In the genomic region with DNA sequence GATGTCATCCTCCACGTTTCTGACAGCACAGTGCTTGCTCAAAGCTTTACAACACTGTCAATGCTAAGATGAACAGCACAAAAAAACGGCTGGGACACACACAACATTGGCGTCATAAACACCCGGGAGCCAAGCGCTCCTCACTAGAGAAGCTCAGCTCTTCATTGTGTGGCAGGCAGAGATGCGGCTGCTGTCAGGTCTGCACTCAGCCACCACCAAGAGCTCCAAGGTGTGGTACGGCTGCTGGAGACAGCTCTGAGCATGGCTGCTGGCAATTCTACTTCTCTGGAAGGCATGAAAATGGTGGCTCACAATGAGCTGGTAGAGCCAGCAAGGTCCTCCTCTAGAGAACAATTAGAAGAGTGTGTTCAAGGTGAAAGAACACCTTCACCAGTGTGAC, we compare ENCODE assay signal across 23 mouse cellular contexts. TPM values are rescaled to one million over a fixed set of nuclear protein-coding genes. Genes with fewer than 3 reads are reported as not detected.
A peak's percentile ranks its signal among the peaks of the same experiment; 100 is the strongest.
DNase-seq lines count a peak whose midpoint lies in the region; ATAC-seq and TF ChIP-seq lines count a peak whose summit lies in the region.
"Had no signal": no experiment of that assay in that cellular context is flagged by ENCODE, and none has a peak within 500 bp of the region (broad histone marks: within the 10 kb centered on the region; RNA-seq: fewer than 3 reads in every experiment).

No protein-coding gene starts in this region.

- no peaks in the 10 kb centered on the region for H3K9me3 ChIP-seq in hindbrain, postnatal 0 days (ENCODE audit: low read length)
- no peaks in the 10 kb centered on the region for H3K9me3 ChIP-seq in hindbrain, embryonic 16.5 days (ENCODE audit: control insufficient read depth, low read length)
- H3K9me3 ChIP-seq in embryonic facial prominence, embryonic 10.5 days = no peaks in the 10 kb centered on the region
- no peaks in the 10 kb centered on the region for H3K9me3 ChIP-seq in forebrain, embryonic 16.5 days (ENCODE audit: control insufficient read depth, low read length)
- H3K9me3 ChIP-seq in neural tube, embryonic 15.5 days (replicated peaks) = no peaks in the 10 kb centered on the region
- H3K9me3 ChIP-seq: embryonic facial prominence, embryonic 15.5 days; liver, embryonic 15.5 days had no signal

- no peak overlapping the region for H3K4me2 ChIP-seq in hindbrain, postnatal 0 days (ENCODE audit: low read depth, low read length)
- H3K4me2 ChIP-seq in hindbrain, embryonic 16.5 days (ENCODE audit: low read length) = no peak overlapping the region
- H3K4me2 ChIP-seq in forebrain, embryonic 16.5 days (ENCODE audit: low read length) = no peak overlapping the region
- H3K4me2 ChIP-seq in neural tube, embryonic 15.5 days = no peak overlapping the region
- H3K4me2 ChIP-seq: embryonic facial prominence, embryonic 15.5 days; liver, embryonic 15.5 days had no signal

- 70% methylated on average over 7 of the region's 7 CpGs for WGBS in hindbrain, postnatal 0 days
- WGBS in hindbrain, embryonic 16.5 days = 82% methylated on average over 7 of the region's 7 CpGs
- WGBS in embryonic facial prominence, embryonic 10.5 days = 88% methylated on average over 7 of the region's 7 CpGs
- WGBS in forebrain, embryonic 16.5 days = 63% methylated on average over 7 of the region's 7 CpGs
- 65% methylated on average over 7 of the region's 7 CpGs for WGBS in neural tube, embryonic 15.5 days
- 94% methylated on average over 7 of the region's 7 CpGs for WGBS in thymus, adult 2 months

- peaks cover 12% of the 10 kb centered on the region; the same call in 1 of the 2 replicates for H3K4me1 ChIP-seq in hindbrain, postnatal 0 days (ENCODE audit: insufficient read depth, low read length)
- H3K4me1 ChIP-seq in hindbrain, embryonic 16.5 days (ENCODE audit: control insufficient read depth, insufficient read depth, low read depth, low read length) = peaks cover 13% of the 10 kb centered on the region
- peaks cover 12% of the 10 kb centered on the region for H3K4me1 ChIP-seq in embryonic facial prominence, embryonic 10.5 days
- peaks cover 23% of the 10 kb centered on the region for H3K4me1 ChIP-seq in forebrain, embryonic 16.5 days (replicated peaks; ENCODE audit: control insufficient read depth, insufficient read depth, low read length)
- H3K4me1 ChIP-seq in neural tube, embryonic 15.5 days = peaks cover 22% of the 10 kb centered on the region
- H3K4me1 ChIP-seq in thymus, adult 2 months (replicated peaks; ENCODE audit: control insufficient read depth, insufficient read depth, low read length) = no peaks in the 10 kb centered on the region
- H3K4me1 ChIP-seq: liver, embryonic 15.5 days had no signal

- no peak for TF ChIP-seq POLR2A in thymus, adult 2 months (IDR thresholded peaks at IDR 0.05; ENCODE audit: control insufficient read depth, extremely low read depth, insufficient read depth, low read length, poor library complexity)

- H3K9ac ChIP-seq in hindbrain, postnatal 0 days (replicated peaks; ENCODE audit: low read length) = no peak overlapping the region
- H3K9ac ChIP-seq in hindbrain, embryonic 16.5 days (ENCODE audit: low read depth, low read length) = no peak overlapping the region
- no peak overlapping the region for H3K9ac ChIP-seq in forebrain, embryonic 16.5 days (replicated peaks; ENCODE audit: low read depth, low read length)
- H3K9ac ChIP-seq in neural tube, embryonic 15.5 days (replicated peaks) = no peak overlapping the region
- H3K9ac ChIP-seq: embryonic facial prominence, embryonic 15.5 days; liver, embryonic 15.5 days had no signal

- peak overlapping the region; percentile 48; the same call in 1 of the 2 replicates for H3K27ac ChIP-seq in hindbrain, postnatal 0 days
- no peak overlapping the region for H3K27ac ChIP-seq in hindbrain, embryonic 16.5 days (ENCODE audit: low read depth, low read length)
- peak overlapping the region; percentile 44; the same call in 1 of the 2 replicates for H3K27ac ChIP-seq in embryonic facial prominence, embryonic 10.5 days (replicated peaks)
- H3K27ac ChIP-seq in forebrain, embryonic 16.5 days (ENCODE audit: low read length) = peak overlapping the region; percentile 61
- H3K27ac ChIP-seq in neural tube, embryonic 15.5 days (replicated peaks) = peak overlapping the region; percentile 61; the same call in 1 of the 2 replicates
- H3K27ac ChIP-seq in thymus, adult 2 months (ENCODE audit: control insufficient read depth, insufficient read depth, low read length) = no peak overlapping the region
- H3K27ac ChIP-seq: embryonic facial prominence, embryonic 15.5 days; liver, embryonic 15.5 days; macrophage had no signal

- peaks cover 15% of the 10 kb centered on the region; the same call in 1 of the 2 replicates for H3K36me3 ChIP-seq in hindbrain, postnatal 0 days (ENCODE audit: insufficient read depth, low read length)
- peaks cover 16% of the 10 kb centered on the region for H3K36me3 ChIP-seq in hindbrain, embryonic 16.5 days (ENCODE audit: control insufficient read depth, insufficient read depth, low read length)
- peaks cover 80% of the 10 kb centered on the region for H3K36me3 ChIP-seq in embryonic facial prominence, embryonic 10.5 days (replicated peaks)
- peaks cover 2% of the 10 kb centered on the region; the same call in 1 of the 2 replicates for H3K36me3 ChIP-seq in forebrain, embryonic 16.5 days (ENCODE audit: control insufficient read depth, insufficient read depth)
- H3K36me3 ChIP-seq in neural tube, embryonic 15.5 days = peaks cover 4% of the 10 kb centered on the region; the same call in 1 of the 2 replicates
- peaks cover 16% of the 10 kb centered on the region for H3K36me3 ChIP-seq in thymus, adult 2 months (ENCODE audit: control insufficient read depth, insufficient read depth, low read length)

- ATAC-seq in hindbrain, postnatal 0 days = no peak
- ATAC-seq in hindbrain, embryonic 16.5 days = no peak
- ATAC-seq in forebrain, embryonic 16.5 days = peak; percentile 13; the same call in 1 of the 2 replicates
- no peak for ATAC-seq in neural tube, embryonic 15.5 days (ENCODE audit: low FRiP score)
- ATAC-seq in erythroid progenitor cell, adult 5-6 weeks (replicated peaks; ENCODE audit: low FRiP score, poor library complexity, severe bottlenecking) = no peak
- ATAC-seq: Patski had no signal

- no peak for DNase-seq in hindbrain, postnatal 0 days (ENCODE audit: low spot score)
- DNase-seq in embryonic facial prominence, embryonic 10.5 days (ENCODE audit: low spot score) = no peak
- no peak for DNase-seq in thymus, adult 2 months
- DNase-seq: adrenal gland, postnatal 36 days; cerebellum, adult 8-10 months; gastrocnemius, postnatal 10 days; heart, adult 18-20 months; kidney, adult 8-10 months; kidney, postnatal 36 days had no signal

- no peak for TF ChIP-seq CTCF in hindbrain, postnatal 0 days (IDR thresholded peaks at IDR 0.05; ENCODE audit: low read depth)
- no peak for TF ChIP-seq CTCF in thymus, adult 2 months (IDR thresholded peaks at IDR 0.05; ENCODE audit: borderline replicate concordance, control insufficient read depth, extremely low read depth, insufficient read depth, low read length, poor library complexity)

- H3K27me3 ChIP-seq in hindbrain, postnatal 0 days (ENCODE audit: insufficient read depth, low read length) = no peaks in the 10 kb centered on the region
- H3K27me3 ChIP-seq in hindbrain, embryonic 16.5 days (replicated peaks; ENCODE audit: control insufficient read depth, insufficient read depth, low read length) = 0 out of 2 replicates have a peak, but pooled peaks cover 5% of the 10 kb centered on the region
- no peaks in the 10 kb centered on the region for H3K27me3 ChIP-seq in embryonic facial prominence, embryonic 10.5 days (replicated peaks; ENCODE audit: low read depth, poor library complexity, severe bottlenecking)
- H3K27me3 ChIP-seq in forebrain, embryonic 16.5 days (replicated peaks; ENCODE audit: control insufficient read depth, insufficient read depth, low read length) = no peaks in the 10 kb centered on the region
- H3K27me3 ChIP-seq in neural tube, embryonic 15.5 days (replicated peaks) = 0 out of 2 replicates have a peak, but pooled peaks cover 3% of the 10 kb centered on the region
- no peaks in the 10 kb centered on the region for H3K27me3 ChIP-seq in thymus, adult 2 months (ENCODE audit: control insufficient read depth, insufficient read depth, low read length)
- H3K27me3 ChIP-seq: embryonic facial prominence, embryonic 15.5 days; liver, embryonic 15.5 days; Patski had no signal

- H3K4me3 ChIP-seq in hindbrain, postnatal 0 days (ENCODE audit: low read length) = no peak overlapping the region
- H3K4me3 ChIP-seq in hindbrain, embryonic 16.5 days (ENCODE audit: low read length) = no peak overlapping the region
- H3K4me3 ChIP-seq in embryonic facial prominence, embryonic 10.5 days = no peak overlapping the region
- no peak overlapping the region for H3K4me3 ChIP-seq in forebrain, embryonic 16.5 days (replicated peaks; ENCODE audit: low read length)
- no peak overlapping the region for H3K4me3 ChIP-seq in neural tube, embryonic 15.5 days (replicated peaks)
- H3K4me3 ChIP-seq in thymus, adult 2 months (ENCODE audit: control insufficient read depth, insufficient read depth, low read length) = no peak overlapping the region
- H3K4me3 ChIP-seq: embryonic facial prominence, embryonic 15.5 days; liver, embryonic 15.5 days had no signal

RNA-seq across cellular contexts. Expression of a gene that starts 26.0 kb away (rescaled TPM):
- total RNA-seq in hindbrain, postnatal 0 days (2014; rRNA removed) = 1.6 and 2.4 TPM in 2 replicates
- 1.3 and 1.4 TPM in 2 replicates for polyA plus RNA-seq in hindbrain, postnatal 0 days (2015; fragmentation: Nextera tagmentation; extraction: Ambion mirVana)
- polyA plus RNA-seq in hindbrain, embryonic 16.5 days (2015; fragmentation: Nextera tagmentation; extraction: Ambion mirVana) = 1.8 and 2.3 TPM in 2 replicates
- 1.3 and 1.6 TPM in 2 replicates for polyA plus RNA-seq in embryonic facial prominence, embryonic 10.5 days (2016; fragmentation: Nextera tagmentation; extraction: Ambion mirVana)
- polyA plus RNA-seq in forebrain, embryonic 16.5 days (2015; fragmentation: Nextera tagmentation; extraction: Ambion mirVana) = 0.87 and 1.0 TPM in 2 replicates
- 0.93 and 0.95 TPM in 2 replicates for polyA plus RNA-seq in neural tube, embryonic 15.5 days (2015; fragmentation: Nextera tagmentation; extraction: Ambion mirVana)
- polyA plus RNA-seq in thymus, adult 2 months (2012; rRNA removed) = 0.85 and 1.1 TPM in 2 replicates
- not detected in 2 replicates for total RNA-seq in erythroid progenitor cell, adult 5-6 weeks (2015; ENCODE audit: low replicate concordance)
- total RNA-seq in erythroid progenitor cell, adult 5-6 weeks (2017; ENCODE audit: low replicate concordance) = not detected in 2 replicates
- total RNA-seq: adrenal gland, postnatal 36 days; gastrocnemius, postnatal 10 days; heart, adult 18-20 months; layer of hippocampus, postnatal 14 days; left cerebral cortex, postnatal 10 days; monocyte, adult 5-6 weeks; neutrophil, adult 5-6 weeks had no signal
- polyA plus RNA-seq: C2C12, macrophage, Patski had no signal

RNA-seq across cellular contexts. Expression of a gene that starts 32.7 kb away (rescaled TPM):
- total RNA-seq in hindbrain, postnatal 0 days (2014; rRNA removed) = 0.11 TPM in 1 of 2 replicates, not detected in the other
- polyA plus RNA-seq in hindbrain, postnatal 0 days (2015; fragmentation: Nextera tagmentation; extraction: Ambion mirVana) = 0.05 TPM in 1 of 2 replicates, not detected in the other
- polyA plus RNA-seq in hindbrain, embryonic 16.5 days (2015; fragmentation: Nextera tagmentation; extraction: Ambion mirVana) = 0.04 and 0.06 TPM in 2 replicates
- 0.10 and 0.15 TPM in 2 replicates for polyA plus RNA-seq in embryonic facial prominence, embryonic 10.5 days (2016; fragmentation: Nextera tagmentation; extraction: Ambion mirVana)
- not detected in 2 replicates for polyA plus RNA-seq in forebrain, embryonic 16.5 days (2015; fragmentation: Nextera tagmentation; extraction: Ambion mirVana)
- 0.08 TPM in 1 of 2 replicates, not detected in the other for polyA plus RNA-seq in neural tube, embryonic 15.5 days (2015; fragmentation: Nextera tagmentation; extraction: Ambion mirVana)
- 0.65 and 0.74 TPM in 2 replicates for polyA plus RNA-seq in thymus, adult 2 months (2012; rRNA removed)
- not detected in 2 replicates for total RNA-seq in erythroid progenitor cell, adult 5-6 weeks (2015; ENCODE audit: low replicate concordance)
- total RNA-seq in erythroid progenitor cell, adult 5-6 weeks (2017; ENCODE audit: low replicate concordance) = not detected in 2 replicates
- total RNA-seq: adrenal gland, postnatal 36 days; gastrocnemius, postnatal 10 days; heart, adult 18-20 months; layer of hippocampus, postnatal 14 days; left cerebral cortex, postnatal 10 days; monocyte, adult 5-6 weeks; neutrophil, adult 5-6 weeks had no signal
- polyA plus RNA-seq: C2C12; heart, embryonic 14.5 days; macrophage had no signal

Comparison
In these comparisons a context has a peak if more than half of its experiments do, and no peak if none do; other contexts are left out.
1. H3K27ac ChIP-seq: peak in hindbrain, postnatal 0 days (single experiment), embryonic facial prominence, embryonic 10.5 days (single experiment), forebrain, embryonic 16.5 days (single experiment) and neural tube, embryonic 15.5 days (single experiment); none in hindbrain, embryonic 16.5 days (single experiment) and thymus, adult 2 months (single experiment).